Mouse (Mus musculus) cortical plate, adult 2 months (tissue): ENCODE results near the gene Vinac1. TPM values are rescaled to one million over a fixed set of nuclear protein-coding genes. Genes with fewer than 3 reads are reported as not detected.

Experiments used
- H3K27ac ChIP-seq: fragments of 200-500 bp; 2 replicates; pipeline ENCODE4 v1.5.1; 2012; ENCODE audit warnings: low read length, control low read depth, inconsistent platforms; ENCODE audit not compliant: insufficient read depth
- H3K4me1 ChIP-seq: fragments of 200-500 bp; 2 replicates; pipeline ENCODE4 v1.6.1; 2011; ENCODE audit warnings: low read length; ENCODE audit not compliant: control insufficient read depth, insufficient read depth
- H3K4me3 ChIP-seq: fragments of 200-500 bp; 2 replicates; pipeline ENCODE4 v1.5.1; 2011; ENCODE audit warnings: mild to moderate bottlenecking, low read length, control low read depth; ENCODE audit not compliant: insufficient read depth
- CTCF ChIP-seq: fragments of 200-500 bp; IDR thresholded peaks from 2 replicates; pipeline ENCODE4 v1.5.1; 2011; ENCODE audit warnings: mild to moderate bottlenecking, control low read depth, low read length; ENCODE audit not compliant: insufficient read depth; ENCODE audit errors: extremely low read depth
- POLR2A ChIP-seq: fragments of 200-500 bp; IDR thresholded peaks from 2 replicates; pipeline ENCODE4 v1.6.1; 2011; ENCODE audit warnings: mild to moderate bottlenecking, low read length, control low read depth; ENCODE audit not compliant: insufficient read depth; ENCODE audit errors: extremely low read depth
- polyA plus RNA-seq: library from polyadenylated mRNA; depleted of rRNA; stranded (reverse); fragments of >200 nt; gene quantifications from 2 replicates; pipeline ENCODE4 v1.2.3, GENCODE M21; 2012; rRNA removed

The Vinac1 gene
- polyA plus RNA-seq, 1 experiment = 0.10 TPM

- no peaks in the 10 kb centered on the region for H3K4me1 ChIP-seq
- H3K27ac ChIP-seq = no peak overlapping the region
- TF ChIP-seq CTCF = no peak
- no peak overlapping the region for H3K4me3 ChIP-seq
Measured at GRCm38 (mm10) chr2:129004872-129005271, 43.1 kb downstream of the Vinac1 start.

DNA sequence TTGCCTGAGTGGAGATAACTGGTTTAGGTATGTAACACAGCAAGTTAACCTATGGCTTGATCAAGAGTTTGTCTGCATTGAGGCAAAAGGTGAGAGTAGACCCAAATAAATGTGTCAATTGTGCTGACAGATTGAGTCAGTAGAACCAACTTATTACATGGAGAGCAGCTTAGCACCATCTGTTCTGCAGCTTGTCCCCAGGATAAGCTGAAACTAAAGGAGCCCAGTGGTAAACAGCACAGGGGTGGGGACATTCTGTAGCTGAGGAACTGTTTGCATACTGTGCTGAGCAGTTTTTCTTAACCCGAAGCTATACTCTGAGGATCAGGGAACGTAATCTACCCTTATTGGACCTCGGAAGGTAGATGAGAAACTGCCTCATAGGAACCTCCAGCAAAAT is 63.2 kb downstream of the Vinac1 start:
- no peaks in the 10 kb centered on the region; the same call in 1 of the 2 replicates for H3K4me1 ChIP-seq
- no peak overlapping the region for H3K4me3 ChIP-seq
- no peak for TF ChIP-seq CTCF
- TF ChIP-seq POLR2A = no peak
- no peak overlapping the region for H3K27ac ChIP-seq

- no peak for TF ChIP-seq CTCF
- TF ChIP-seq POLR2A = no peak
- no peak overlapping the region for H3K27ac ChIP-seq
Measured at GRCm38 (mm10) chr2:128975572-128975971, 72.4 kb downstream of the Vinac1 start.

More at GRCm38 (mm10) chr2:128975572-128975971, 72.4 kb downstream of the Vinac1 start:
- Histone ChIP-seq H3K4me1 (no peaks in the 10 kb centered on the region; the same call in 1 of the 2 replicates), H3K4me3 (no peak overlapping the region)

Other genes starting within 250 kb of the Vinac1 start
- gene Tmem87b, start 230.1 kb downstream of the Vinac1 start, polyA plus RNA-seq = 26.4 and 27.9 TPM in 2 replicates
- gene Fbln7, start 185.2 kb downstream of the Vinac1 start, polyA plus RNA-seq = 1.5 and 2.4 TPM in 2 replicates
- gene Zc3h8, start 104.1 kb downstream of the Vinac1 start, polyA plus RNA-seq = 8.1 and 8.3 TPM in 2 replicates
- 4.8 and 5.5 TPM in 2 replicates for gene Zc3h6, start 80.8 kb downstream of the Vinac1 start, polyA plus RNA-seq
- gene Gm10762, start 80.4 kb downstream of the Vinac1 start, polyA plus RNA-seq = 4.9 and 5.2 TPM in 2 replicates
- 44.1 and 45.2 TPM in 2 replicates for gene Ttl, start 17.8 kb upstream of the Vinac1 start, polyA plus RNA-seq
- 27.8 and 32.1 TPM in 2 replicates for gene Polr1b, start 52.8 kb upstream of the Vinac1 start, polyA plus RNA-seq
- 16.0 and 17.4 TPM in 2 replicates for gene Chchd5, start 81.5 kb upstream of the Vinac1 start, polyA plus RNA-seq
- 141 and 153 TPM in 2 replicates for gene Slc20a1, start 150.6 kb upstream of the Vinac1 start, polyA plus RNA-seq
- gene Ckap2l, start 249.0 kb upstream of the Vinac1 start, polyA plus RNA-seq = 0.26 and 0.50 TPM in 2 replicates